Mouse (Mus musculus) kidney, adult 9 months (tissue): ENCODE results near the gene Plscr3.

Experiments
- DNase-seq: peaks from one replicate; pipeline ENCODE4 v3.0.0; 2022

Plscr3 gene

GRCm38 (mm10) chr11:69900471-69901405 is 54.6 kb downstream of the Plscr3 start, which contains the start of the genes 2810408A11Rik and Neurl4:
Gene 2810408A11Rik (minus strand): TSS chr11:69900987.
Gene Neurl4 (plus strand): TSS chr11:69901072.
- peak; percentile 96 for DNase-seq

DNA sequence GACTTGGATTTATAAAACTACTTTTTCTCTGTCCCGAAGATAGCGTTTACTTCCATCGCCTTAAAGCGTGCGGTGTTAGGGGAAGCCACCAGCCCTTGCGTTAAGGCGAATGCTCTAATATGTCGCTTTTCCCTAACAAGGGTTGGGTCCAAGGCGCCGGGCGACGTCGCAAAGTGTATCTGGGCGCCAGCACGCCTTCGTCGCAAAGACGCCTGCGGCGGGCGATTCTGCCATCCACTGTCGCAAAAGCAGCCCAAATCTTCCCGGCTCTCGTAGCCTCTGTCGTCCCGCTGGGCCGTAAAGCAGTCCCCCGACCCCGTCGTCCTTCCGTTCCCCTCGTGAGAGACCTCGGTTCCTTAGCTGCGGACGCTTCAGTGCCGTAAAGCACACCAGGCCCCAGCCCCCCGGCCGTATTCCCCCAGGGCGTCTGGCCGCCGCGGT is 55.2 kb downstream of the Plscr3 start:
- peak; percentile 98 for DNase-seq
